Mouse (Mus musculus) CD4-positive helper T cell, adult 2 months (primary cell): ENCODE data around the gene Rnf150.

Experiments used
- DNase-seq: peaks from one replicate; pipeline ENCODE4 v3.0.0-alpha.2; 2012; ENCODE audit warnings: low read depth, missing footprints, low spot score

The Rnf150 gene

GRCm38 (mm10) chr8:82889062-82889720, 26.0 kb downstream of the Rnf150 start:
- DNase-seq, result no peak

DNA sequence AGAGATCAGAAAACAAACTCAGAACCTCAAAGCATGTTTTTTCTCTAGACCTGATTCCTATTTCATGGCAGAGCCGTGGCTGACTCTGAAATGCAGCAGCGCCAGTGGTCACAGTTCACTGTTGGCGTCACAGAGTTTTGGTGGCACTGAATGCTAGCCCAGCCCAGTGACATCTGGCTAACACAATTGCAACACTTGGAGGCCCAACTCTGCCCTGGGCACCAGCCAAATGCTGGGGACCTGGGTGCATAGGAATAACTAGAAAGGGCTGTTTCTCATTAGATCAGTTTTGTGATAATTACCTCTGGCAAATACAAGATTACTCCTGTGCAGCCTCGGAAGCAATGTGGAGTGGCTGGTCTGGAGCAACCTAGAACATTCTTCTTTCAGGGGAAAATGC, 31.9 kb downstream of the Rnf150 start:
- DNase-seq, result no peak

GRCm38 (mm10) chr8:82896796-82897195, 33.6 kb downstream of the Rnf150 start:
- DNase-seq, result no peak

- DNase-seq, result no peak
Observed at GRCm38 (mm10) chr8:82897628-82898458, 34.7 kb downstream of the Rnf150 start.

DNA sequence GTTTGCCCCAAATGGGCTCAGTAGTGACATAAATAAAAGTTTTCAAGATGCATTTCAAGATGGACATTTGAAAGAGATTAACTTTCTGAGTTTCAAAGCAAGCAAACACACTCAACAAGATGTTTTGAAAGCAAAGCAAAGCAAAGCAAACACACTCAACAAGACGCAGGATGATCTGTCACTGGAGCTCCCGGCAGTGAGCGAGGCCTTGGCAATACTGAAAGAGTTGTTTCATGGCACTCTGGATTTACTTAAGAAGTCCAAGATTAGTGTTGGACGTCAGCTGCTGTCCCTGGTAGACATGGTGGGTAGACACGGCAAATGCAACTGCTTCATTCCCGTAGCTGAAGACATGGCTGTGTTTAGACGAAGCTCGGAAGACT, 35.3 kb downstream of the Rnf150 start:
- no peak for DNase-seq

DNA sequence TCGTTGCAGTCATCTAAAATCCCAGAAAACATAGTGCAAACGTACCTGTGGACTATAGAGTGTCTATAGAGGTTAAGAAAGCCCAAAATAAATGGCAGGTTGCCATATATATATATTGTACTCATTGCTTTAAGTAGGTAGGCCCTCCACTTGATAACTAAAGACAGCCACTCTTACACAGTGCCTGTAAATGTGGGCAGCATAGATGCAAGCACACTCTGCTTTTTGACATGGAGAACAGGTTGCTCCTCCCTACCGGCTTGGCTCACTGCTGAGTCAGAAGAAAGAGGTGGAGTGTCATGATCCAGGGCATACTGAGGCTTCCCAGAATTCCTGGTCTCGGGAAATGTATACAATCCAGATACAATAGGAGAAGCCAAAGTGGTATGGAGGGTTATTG, 37.8 kb downstream of the Rnf150 start:
- no peak for DNase-seq

DNA sequence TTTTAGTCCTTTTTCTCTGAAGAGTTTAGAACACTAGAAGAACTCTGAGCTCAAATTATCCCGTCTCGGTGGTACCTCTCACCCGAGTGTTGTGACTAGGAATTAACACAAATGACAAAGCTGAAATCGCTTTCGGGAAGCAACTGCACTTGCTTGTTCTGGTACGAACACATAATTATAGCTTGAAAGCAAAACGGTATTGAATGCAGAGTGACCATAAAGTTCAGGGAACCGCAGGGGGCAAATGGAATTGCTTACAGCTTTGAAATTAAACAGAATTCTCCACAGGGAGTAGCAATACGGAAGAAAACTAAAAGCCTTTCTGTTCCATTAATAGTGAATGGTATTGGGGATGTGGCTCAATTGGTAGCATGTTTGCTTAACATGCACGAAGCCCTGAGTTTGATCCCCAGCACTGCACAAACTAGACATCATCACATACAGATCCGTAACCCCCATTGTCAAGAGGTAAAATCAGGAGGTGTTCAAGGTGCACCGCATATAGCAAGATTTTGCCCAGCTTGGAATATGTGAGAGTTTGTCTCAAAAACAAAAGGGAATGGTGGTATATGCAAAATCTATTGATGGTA, 38.5 kb downstream of the Rnf150 start:
- DNase-seq, result no peak

- no peak for DNase-seq
Observed at GRCm38 (mm10) chr8:82903497-82903896, 40.3 kb downstream of the Rnf150 start.

- DNase-seq, result no peak
Observed at GRCm38 (mm10) chr8:82907271-82907670, 44.1 kb downstream of the Rnf150 start.

GRCm38 (mm10) chr8:82911436-82911835, 48.3 kb downstream of the Rnf150 start:
- no peak for DNase-seq

DNA sequence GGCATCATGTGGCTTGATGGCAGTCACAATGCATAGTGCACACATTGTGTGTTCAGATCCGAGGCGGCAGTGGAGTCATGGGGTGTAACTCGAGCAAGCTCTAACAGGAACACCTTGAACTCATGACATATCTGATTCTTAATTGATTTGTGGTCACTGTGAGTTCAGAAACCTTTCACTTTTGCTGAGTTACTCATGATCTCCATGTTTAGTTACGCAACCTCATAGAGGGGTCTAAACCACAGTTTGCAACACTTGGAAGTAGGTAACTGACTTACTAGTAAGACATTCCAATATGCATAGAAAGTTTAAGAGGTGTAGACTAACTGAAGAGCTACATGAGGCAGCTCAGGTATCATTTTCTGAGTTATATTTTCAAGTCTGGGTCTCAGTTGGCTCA, 49.1 kb downstream of the Rnf150 start:
- DNase-seq, result no peak

GRCm38 (mm10) chr8:82914543-82914942, 51.4 kb downstream of the Rnf150 start:
- DNase-seq, result no peak

- no peak for DNase-seq
Observed at GRCm38 (mm10) chr8:82916851-82917539, 53.8 kb downstream of the Rnf150 start.

DNA sequence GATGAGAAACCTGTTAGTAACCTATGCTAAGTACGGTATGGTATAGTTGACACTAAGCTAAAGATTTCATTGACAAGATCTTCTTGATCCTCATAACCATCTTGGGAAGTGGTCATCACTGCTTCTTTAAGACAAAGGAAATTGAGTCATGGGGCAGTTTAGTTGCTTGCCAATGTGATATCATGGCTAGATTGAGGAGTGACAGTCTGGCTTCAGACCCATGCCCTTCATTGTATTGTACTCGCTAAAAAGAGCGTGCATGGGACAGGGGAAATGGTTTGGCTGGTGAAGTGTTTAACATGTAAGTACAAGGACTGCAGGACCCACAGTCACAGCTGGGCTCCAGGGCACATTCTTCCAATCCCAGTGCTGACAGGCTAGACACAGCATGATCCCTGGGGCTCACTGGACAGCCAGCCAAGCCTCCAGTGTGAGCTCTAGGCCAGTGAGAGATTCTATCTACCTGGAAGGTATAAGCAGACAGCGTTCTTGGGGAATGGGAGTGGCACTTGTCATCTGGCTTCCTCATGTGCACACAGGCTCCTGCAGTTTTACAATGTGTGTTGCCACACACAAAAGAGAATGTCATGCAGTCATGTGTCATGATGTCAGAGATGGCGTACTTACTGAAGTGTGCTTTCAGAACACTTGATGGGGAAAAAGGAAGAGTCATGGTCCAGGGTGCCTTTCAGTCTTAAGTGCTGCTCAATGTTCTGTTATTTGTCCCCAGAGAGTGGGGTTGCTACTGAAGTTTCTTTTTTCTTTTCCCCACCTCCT, 54.6 kb downstream of the Rnf150 start:
- no peak for DNase-seq

- DNase-seq, result no peak
Observed at GRCm38 (mm10) chr8:82919676-82920075, 56.5 kb downstream of the Rnf150 start.

DNA sequence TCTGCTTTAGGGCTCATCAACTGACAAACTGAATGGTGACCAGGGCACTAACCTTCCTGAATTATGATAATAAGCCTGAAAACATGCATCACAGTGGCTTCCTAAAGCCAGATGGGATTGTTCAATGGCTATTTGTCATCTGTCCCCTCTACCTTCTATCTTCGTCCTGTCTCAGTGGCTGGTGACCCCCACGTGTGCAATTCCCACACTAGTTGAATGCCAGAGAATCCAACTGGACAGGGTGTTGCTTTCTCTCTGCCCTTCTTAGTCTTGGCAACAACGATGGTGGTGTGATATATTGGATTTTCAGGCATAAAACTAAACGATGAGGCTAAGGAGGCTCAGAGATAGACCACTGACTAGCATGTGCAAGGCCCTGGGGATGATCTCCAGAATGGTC, 57.0 kb downstream of the Rnf150 start:
- DNase-seq, result no peak

GRCm38 (mm10) chr8:82925286-82925685, 62.1 kb downstream of the Rnf150 start:
- DNase-seq, result no peak

DNA sequence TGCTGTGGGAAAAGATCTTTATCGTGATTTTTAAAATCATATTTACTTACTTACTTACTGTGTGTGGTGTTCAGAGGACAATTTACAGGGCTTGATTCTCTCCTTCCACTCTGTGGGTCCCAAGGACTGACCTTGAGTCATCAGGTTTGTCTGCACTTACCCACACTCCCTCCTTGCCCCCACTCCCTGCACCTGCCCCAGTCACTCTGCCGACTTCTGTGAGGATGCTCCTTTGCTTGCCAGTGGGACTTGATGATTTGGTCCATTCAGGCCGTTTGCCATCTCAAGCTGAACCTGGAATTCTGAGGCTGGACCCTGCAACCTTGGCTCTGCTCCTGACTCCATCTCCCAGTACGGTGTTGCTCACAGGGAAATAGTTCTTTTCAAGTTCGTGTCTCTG, 63.4 kb downstream of the Rnf150 start:
- no peak for DNase-seq

- DNase-seq, result no peak
Observed at GRCm38 (mm10) chr8:82931554-82931953, 68.4 kb downstream of the Rnf150 start.

- DNase-seq, result no peak
Observed at GRCm38 (mm10) chr8:82936162-82936561, 73.0 kb downstream of the Rnf150 start.

DNA sequence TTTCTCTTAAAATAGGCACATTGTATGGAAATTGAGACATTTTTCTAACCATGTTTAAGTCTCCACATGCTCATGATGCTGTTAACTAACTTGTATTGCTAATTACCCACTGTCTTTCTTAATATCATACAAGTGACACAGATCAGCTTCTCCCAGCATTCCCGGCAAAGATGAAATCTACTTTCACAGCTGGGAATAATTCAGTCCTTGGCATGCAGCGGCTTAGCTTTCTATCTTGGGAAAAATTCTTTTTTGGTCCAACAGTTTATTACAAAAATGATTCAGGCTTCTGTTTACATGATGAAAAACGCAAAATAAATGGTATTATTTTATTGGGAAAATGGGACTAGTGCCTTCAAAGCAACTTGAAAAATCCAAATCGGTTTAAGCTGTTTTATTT, 73.7 kb downstream of the Rnf150 start:
- DNase-seq, result no peak
